Mouse (Mus musculus) ES-Bruce4 (cell line): ENCODE measurements at regions not wholly inside any gene's neighbourhood (a gene's known extent, or its start where the extent isn't known, plus 50 kb on each side); places are given as distances from the start of the nearest gene placed in this dataset.
A peak's percentile ranks its signal among the peaks of the same experiment; 100 is the strongest.

Source experiments
- H3K27ac ChIP-seq: 2 replicates; pipeline ENCODE4 v1.5.1; 2012; ENCODE audit warnings: low read length, inconsistent platforms; ENCODE audit not compliant: insufficient read depth
- H3K27me3 ChIP-seq: 2 replicates; pipeline ENCODE4 v1.6.1; 2012; ENCODE audit warnings: mild to moderate bottlenecking, low read length, inconsistent platforms; ENCODE audit not compliant: control insufficient read depth, poor library complexity, insufficient read depth, severe bottlenecking
- H3K36me3 ChIP-seq: 2 replicates; pipeline ENCODE4 v1.6.1; 2012; ENCODE audit warnings: inconsistent platforms, mild to moderate bottlenecking, low read length, moderate library complexity; ENCODE audit not compliant: control insufficient read depth, poor library complexity, insufficient read depth, severe bottlenecking
- H3K4me1 ChIP-seq: one replicate; pipeline ENCODE4 v1.8.1; 2011; ENCODE audit warnings: low read length; ENCODE audit not compliant: control insufficient read depth, insufficient read depth
- H3K4me3 ChIP-seq: 2 replicates; pipeline ENCODE4 v1.5.1; 2011; ENCODE audit warnings: low read depth, mild to moderate bottlenecking, low read length
- H3K9ac ChIP-seq: 2 replicates; pipeline ENCODE4 v1.6.1; 2012; ENCODE audit warnings: low read depth, mild to moderate bottlenecking, inconsistent platforms; ENCODE audit not compliant: poor library complexity, severe bottlenecking
- H3K9me3 ChIP-seq: replicated peaks from 2 replicates; pipeline ENCODE4 v1.6.1; 2012; ENCODE audit warnings: mild to moderate bottlenecking, low read length, inconsistent platforms; ENCODE audit not compliant: control insufficient read depth, poor library complexity, insufficient read depth, severe bottlenecking
- CTCF ChIP-seq: IDR thresholded peaks from one replicate; pipeline ENCODE4 v1.8.1; 2011; ENCODE audit warnings: low read depth, low read length
- EP300 ChIP-seq: IDR thresholded peaks from 2 replicates; pipeline ENCODE4 v1.6.1; 2011; ENCODE audit warnings: low read depth, low read length; ENCODE audit not compliant: insufficient read depth
- POLR2A ChIP-seq: IDR thresholded peaks from one replicate; pipeline ENCODE4 v1.8.1; 2011; ENCODE audit warnings: low read length; ENCODE audit not compliant: insufficient read depth

- H3K9me3 ChIP-seq: no peaks in the 10 kb centered on the region
- H3K27ac ChIP-seq: no peak overlapping the region
- no peak for TF ChIP-seq EP300
- TF ChIP-seq POLR2A: no peak
- TF ChIP-seq CTCF: no peak
- H3K36me3 ChIP-seq: no peaks in the 10 kb centered on the region
- H3K9ac ChIP-seq: no peak overlapping the region
- H3K4me1 ChIP-seq: no peaks in the 10 kb centered on the region
- no peaks in the 10 kb centered on the region for H3K27me3 ChIP-seq
- no peak overlapping the region for H3K4me3 ChIP-seq
These were observed 123.4 kb upstream of the Egflam start for GRCm38 (mm10) chr15:7521611-7522010.

GRCm38 (mm10) chr15:7522902-7523786 lies 124.9 kb upstream of the Egflam start:
- no peak overlapping the region for H3K4me3 ChIP-seq
- H3K36me3 ChIP-seq: no peaks in the 10 kb centered on the region
- H3K9ac ChIP-seq: no peak overlapping the region
- H3K9me3 ChIP-seq: no peaks in the 10 kb centered on the region
- TF ChIP-seq EP300: no peak
- no peak for TF ChIP-seq POLR2A
- no peak for TF ChIP-seq CTCF
- H3K27ac ChIP-seq: no peak overlapping the region
- no peaks in the 10 kb centered on the region for H3K4me1 ChIP-seq
- H3K27me3 ChIP-seq: no peaks in the 10 kb centered on the region

GRCm38 (mm10) chr15:7530959-7531588 lies 132.9 kb upstream of the Egflam start:
- Histone ChIP-seq H3K36me3 (no peaks in the 10 kb centered on the region), H3K27ac (peak overlapping the region; percentile 93), H3K4me3 (no peak overlapping the region), H3K9ac (no peak overlapping the region), H3K27me3 (no peaks in the 10 kb centered on the region), H3K4me1 (peaks cover 11% of the 10 kb centered on the region), H3K9me3 (no peaks in the 10 kb centered on the region)
- TF ChIP-seq EP300: peak; percentile 97
- no peak for TF ChIP-seq CTCF

- Histone ChIP-seq H3K4me1 (peaks cover 2% of the 10 kb centered on the region), H3K9me3 (0 out of 2 replicates have a peak, but pooled peaks cover 4% of the 10 kb centered on the region), H3K4me3 (no peak overlapping the region), H3K27ac (no peak overlapping the region), H3K36me3 (no peaks in the 10 kb centered on the region), H3K27me3 (no peaks in the 10 kb centered on the region), H3K9ac (no peak overlapping the region)
- TF ChIP-seq CTCF (no peak), EP300 (no peak), POLR2A (no peak)
These were observed 139.7 kb upstream of the Egflam start for GRCm38 (mm10) chr15:7537858-7538257.

- H3K27me3 ChIP-seq: no peaks in the 10 kb centered on the region
- no peak for TF ChIP-seq POLR2A
- TF ChIP-seq CTCF: no peak
- TF ChIP-seq EP300: no peak
- H3K27ac ChIP-seq: no peak overlapping the region
- H3K36me3 ChIP-seq: no peaks in the 10 kb centered on the region
- no peaks in the 10 kb centered on the region for H3K4me1 ChIP-seq
- no peak overlapping the region for H3K9ac ChIP-seq
- no peak overlapping the region for H3K4me3 ChIP-seq
- H3K9me3 ChIP-seq: no peaks in the 10 kb centered on the region
These were observed 155.1 kb upstream of the Egflam start for GRCm38 (mm10) chr15:7553190-7553895.

- no peaks in the 10 kb centered on the region for H3K4me1 ChIP-seq
- TF ChIP-seq CTCF (no peak), POLR2A (no peak), EP300 (no peak)
- H3K36me3 ChIP-seq: no peaks in the 10 kb centered on the region
- no peak overlapping the region for H3K9ac ChIP-seq
- H3K9me3 ChIP-seq: no peaks in the 10 kb centered on the region
- H3K27me3 ChIP-seq: no peaks in the 10 kb centered on the region
- H3K27ac ChIP-seq: no peak overlapping the region
- no peak overlapping the region for H3K4me3 ChIP-seq
These were observed 156.2 kb upstream of the Egflam start for GRCm38 (mm10) chr15:7554433-7554832.
